Mouse (Mus musculus) induced T-regulatory cell, adult 2 months (primary cell): Measurements from ENCODE around the gene Lcn5.
A peak's percentile ranks its signal among the peaks of the same experiment; 100 is the strongest.

Experiments
- DNase-seq: peaks from one replicate; pipeline ENCODE4 v3.0.0-alpha.2; 2012; ENCODE audit warnings: low read depth

Gene Lcn5

DNA sequence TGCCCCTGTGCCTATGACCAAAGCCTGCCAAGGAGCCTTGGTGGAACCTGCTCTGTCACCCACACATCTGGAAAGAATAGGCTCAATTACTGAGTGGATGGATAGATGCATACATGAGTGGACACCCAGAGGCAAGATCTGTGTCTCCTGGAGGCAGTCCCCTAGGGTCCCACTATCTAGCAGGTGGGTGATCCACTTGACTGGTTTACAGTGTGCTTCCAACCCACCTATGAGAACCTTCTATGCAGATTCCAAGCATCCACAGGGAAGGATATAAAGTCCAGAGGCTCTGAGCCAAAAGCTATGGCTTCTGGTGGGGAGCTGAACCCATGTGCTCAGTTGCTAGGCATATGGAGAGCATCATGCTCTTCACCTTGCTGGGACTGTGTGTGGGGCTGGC is at the start of gene Lcn5:
Gene Lcn5, plus strand, starts transcription at position 301 of the 400 bp plus-strand sequence.
- DNase-seq = no peak

DNA sequence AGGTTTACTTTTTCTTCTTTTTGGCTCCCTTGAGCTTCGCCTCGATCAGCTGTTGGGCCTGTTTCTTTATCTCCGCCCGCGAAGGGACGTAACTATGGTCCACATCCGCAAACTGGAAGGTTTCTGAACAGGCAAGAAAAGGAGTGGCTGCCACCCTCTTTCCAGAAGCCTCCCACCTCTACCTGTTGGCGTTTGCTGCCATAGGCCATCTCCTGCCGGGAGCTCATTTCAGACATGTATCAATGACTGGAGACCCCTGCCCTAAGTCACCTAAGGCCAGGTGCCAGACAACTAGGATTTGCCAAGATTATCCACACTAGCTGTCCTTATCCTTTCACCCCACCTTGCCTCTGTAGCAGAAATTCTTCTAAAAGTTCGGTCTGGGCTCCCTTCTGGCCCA is 49.1 kb upstream of the Lcn5 start:
- DNase-seq = no peak

DNA sequence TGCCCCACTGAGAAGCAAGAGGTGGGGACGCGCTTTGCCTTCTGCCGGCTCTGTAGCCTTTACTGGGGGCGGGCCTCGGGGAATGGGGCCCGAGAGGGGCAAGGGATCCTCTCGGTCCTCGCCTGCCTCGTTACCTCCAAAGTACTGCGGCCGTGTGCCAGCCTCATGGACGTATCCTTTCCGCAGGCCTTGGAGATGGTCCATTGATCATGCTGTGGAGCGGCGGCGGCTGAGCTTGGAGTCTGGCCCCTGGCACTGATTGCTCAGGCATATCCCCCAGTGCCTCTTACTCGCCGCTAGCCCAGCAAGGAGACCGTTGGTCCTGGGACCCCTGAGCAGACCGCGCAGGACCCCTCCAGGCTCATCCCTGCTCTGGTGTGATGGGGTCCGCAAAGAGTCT is 41.4 kb upstream of the Lcn5 start:
- DNase-seq = no peak

DNA sequence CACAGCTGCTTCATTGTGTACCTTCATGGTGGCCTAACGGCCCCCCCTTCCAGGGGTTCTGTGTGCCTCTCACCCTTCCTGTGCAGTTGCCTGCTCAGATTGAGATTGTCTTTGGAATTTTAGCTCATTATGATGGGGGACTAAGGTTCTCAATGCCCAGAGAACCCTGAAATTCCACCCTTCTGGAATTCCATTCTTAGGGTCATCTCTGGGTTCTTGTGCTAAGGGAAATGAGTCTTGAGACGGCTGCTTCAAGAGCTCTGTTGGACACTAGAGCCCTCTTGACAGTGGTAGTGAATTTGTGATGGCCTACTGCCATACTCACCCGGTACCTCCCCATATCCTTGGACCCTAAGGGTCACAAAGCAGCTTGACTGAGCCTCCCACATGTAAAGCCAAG is 40.2 kb upstream of the Lcn5 start, which contains the start of gene Ccdc183:
Gene Ccdc183, minus strand, starts transcription at position 101 of the 400 bp plus-strand sequence.
- DNase-seq = no peak

DNA sequence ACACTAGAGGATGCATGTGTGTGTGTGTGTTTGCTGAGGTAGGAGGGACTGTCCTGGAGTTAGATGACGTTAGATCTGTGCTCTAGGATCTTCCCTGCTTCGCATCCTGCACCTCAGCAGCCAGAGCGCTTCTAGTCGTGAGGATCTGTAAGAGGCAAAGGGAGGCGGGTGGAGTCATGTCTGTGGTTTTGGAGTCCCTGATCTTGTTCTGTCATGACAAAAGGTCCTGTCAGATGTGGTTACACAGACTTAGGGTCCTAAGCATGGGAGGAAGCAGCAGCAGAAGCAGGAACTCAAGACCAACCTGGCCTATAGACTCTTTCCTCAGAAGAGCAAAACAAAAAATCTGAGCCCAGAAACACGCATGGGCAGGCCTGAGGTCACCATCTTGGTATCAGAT is 37.4 kb upstream of the Lcn5 start:
- peak; percentile 39 for DNase-seq

DNA sequence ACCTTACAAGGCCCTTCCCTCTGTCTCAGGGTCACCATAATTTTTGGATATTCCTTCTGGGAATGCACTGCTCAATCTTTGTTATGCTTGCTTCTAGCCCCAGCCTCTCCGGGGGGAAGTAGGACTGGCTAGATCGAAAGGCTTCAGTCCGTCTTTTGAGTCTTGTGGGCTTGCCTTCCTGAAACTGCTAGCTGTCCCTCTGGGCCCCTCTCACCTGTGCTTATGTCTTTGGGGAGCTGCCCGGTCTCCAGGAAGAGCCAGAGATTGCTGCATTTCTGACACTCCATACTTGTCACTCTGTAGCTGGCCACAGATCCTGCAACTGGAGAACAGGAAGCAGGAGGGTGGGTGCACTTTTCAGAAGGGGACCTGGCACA is 36.9 kb upstream of the Lcn5 start:
- DNase-seq = no peak

DNA sequence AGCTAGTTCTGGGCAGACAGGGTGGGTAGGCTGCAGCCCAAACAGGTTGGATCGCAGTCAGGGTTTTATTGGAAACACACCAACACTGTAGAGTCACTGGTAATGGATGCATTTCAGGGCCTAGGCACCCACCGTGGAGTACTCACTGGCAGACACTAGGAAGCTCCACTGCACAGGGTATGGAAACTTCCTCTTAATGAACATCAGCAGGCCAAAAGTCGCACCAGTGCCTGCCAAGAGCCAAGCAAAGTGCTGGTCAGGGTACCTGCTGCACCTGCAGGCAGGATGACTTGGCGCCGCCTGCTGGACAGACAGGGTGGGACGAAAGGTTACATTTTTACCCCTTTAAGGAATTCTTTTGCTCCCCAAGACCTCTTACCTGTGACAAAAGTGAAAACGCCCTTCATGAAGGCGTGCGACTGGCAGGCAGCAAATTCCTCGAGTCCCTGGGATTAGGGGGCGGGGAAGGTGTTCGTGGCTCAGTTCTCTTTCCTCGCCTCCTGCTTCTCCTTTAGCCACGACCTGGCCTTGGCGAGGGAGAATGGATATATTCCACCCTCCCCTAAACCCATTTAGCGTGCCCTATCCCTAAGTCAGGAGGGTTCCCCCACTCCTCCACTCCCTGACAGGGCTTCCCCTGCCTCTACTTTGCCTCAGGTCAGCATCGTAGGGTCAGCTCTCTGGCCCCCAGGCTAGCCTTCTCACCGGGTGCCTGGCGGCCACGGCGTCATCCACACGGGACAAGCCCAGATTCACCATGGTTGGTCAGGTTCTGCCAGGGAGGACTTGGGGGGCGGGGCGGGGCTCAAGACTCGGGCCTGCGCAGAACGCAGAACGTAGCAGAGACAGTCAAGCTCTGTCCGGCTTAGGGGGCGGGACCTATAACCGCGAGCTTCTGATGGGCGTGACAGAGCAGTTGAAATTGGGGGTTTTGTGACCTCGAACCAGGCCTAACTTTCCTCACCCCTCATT is 36.2 kb upstream of the Lcn5 start, which contains the start of gene Tmem141:
Gene Tmem141, minus strand, starts transcription at position 777 of the 972 bp plus-strand sequence.
- peak; percentile 69 for DNase-seq

DNA sequence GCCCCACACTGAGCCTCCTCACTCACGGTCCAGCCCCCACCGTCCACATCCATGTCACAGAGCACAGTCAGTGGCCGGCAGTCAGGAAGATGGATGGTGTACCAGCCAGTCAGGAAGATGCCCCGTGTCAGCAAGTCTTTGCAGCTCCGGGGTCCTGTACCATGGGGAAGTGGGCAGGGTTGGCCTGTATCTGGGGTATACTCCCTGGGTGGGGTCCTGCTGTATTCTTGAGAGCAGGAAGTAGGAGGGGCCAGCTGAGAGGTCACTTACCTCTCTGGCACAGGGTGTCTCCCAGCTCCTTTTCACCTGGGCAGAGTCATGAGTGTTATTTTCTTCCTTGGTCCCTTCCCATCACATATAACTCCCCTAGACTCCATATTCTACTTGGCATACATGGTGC is 31.8 kb upstream of the Lcn5 start:
- DNase-seq = no peak

DNA sequence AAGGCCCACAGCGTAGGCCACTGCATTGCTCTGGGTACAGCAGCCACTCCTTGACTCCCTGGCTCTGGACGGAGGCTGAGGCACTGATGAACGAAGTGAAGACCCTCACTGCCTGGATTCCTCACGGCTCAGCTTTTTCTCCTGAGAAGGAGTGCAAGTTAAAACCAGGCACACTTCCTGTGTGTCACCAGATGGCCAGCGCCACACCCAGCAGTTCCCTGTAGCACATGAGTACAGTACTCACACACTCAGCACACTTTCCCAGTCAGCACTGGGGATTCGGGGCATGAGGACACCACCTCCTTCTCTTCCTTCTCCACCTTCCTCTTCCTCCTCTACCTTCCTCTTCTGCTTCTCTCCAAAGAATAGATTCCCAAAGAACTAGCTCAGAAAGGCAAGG is 29.9 kb upstream of the Lcn5 start, which contains the start of gene Fcna:
Gene Fcna, minus strand, starts transcription at position 220 of the 400 bp plus-strand sequence.
- no peak for DNase-seq

DNA sequence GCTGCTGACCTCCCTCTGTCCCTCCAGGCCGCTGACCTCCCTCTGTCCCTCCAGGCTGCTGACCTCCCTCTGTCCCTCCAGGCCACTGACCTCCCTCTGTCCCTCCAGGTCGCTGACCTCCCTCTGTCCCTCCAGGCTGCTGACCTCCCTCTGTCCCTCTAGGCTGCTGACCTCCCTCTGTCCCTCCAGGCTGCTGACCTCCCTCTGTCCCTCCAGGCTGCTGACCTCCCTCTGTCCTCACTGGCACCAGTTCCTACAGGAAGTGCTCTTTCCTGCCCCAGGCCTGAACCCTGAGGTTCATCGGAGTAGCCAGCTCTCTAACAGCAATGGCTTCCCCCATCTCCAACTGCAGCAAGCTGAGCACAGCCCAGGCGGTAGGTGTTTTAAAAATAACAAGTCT is 29.0 kb upstream of the Lcn5 start:
- no peak for DNase-seq

DNA sequence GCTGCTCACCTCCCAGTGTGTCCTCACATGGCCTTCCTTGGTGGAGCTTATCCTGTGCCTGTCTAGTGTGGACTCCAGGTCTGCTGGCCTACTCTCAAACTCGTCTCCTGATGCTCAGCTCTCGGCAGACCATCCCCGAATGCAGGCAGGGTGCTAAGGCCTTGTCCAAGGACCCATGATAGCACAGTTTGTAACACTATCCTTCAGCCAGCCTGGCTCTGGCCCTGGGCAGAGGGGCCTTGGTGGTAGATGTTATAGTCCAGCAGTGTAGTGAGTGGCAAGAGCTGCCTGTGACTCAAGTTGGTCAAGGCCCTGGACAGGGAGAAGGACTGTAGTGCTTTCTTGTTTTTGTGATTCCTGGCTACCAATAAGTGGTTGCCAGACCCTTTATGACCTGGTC is 24.1 kb upstream of the Lcn5 start:
- DNase-seq = no peak

DNA sequence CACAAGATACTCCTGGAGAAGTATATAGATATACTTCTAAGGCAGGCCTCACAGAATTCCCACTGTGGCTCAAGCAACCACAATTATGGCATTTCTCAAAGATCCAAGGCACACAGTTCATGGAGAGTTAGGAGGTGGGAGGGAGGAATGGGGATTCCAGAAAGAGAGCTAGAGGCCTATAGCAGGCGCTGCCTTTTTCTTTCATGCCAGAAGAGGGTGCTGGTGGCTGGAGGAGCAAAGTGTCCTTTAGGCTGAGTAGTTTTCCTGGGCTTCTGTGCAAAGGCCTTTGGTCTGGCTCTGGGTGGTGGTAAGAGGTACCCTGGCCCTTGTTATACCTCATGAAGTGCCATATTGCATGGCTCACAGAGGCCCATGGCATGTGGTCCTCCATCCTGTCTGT is 23.7 kb upstream of the Lcn5 start:
- no peak for DNase-seq

DNA sequence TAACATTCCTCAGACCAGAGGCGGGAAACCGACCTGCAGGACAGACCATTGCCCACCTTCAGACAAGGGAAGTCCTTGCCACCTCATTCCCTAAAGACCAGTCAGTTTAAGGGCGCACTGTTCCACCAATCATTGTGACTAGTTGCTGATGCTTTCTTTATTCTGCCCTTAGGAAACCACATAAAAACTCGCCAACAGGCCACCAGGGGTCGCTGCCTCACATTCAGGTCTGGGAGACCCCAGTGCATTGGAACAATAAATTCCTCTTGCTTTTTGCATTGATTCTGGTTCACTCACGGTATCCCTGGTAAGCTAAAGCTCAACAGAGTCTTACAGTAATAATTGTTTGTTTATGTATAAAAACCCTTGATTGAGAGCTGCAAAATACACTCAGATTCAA is 17.9 kb upstream of the Lcn5 start:
- DNase-seq = peak; percentile 62

DNA sequence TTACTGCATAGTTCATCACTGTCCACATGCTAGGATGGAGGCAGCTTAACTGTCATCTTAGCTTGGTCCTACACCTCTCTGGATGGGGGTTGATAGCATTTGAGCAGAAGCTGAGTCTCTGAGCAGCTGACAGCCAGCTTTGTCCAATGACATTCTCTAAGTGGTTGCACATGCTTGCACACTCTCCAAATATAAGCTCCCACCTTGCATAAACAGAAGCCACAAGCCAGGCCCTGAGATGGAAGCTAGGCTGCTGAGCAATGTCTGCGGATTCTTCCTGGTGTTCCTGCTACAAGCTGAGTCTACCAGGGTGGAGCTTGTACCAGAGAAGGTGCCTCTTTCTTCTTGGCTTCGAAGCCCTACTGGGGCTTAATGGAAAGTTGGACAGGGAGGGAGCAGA is 4.8 kb upstream of the Lcn5 start, which contains the start of gene Lcn8:
Gene Lcn8, plus strand, starts transcription at position 219 of the 400 bp plus-strand sequence.
- no peak for DNase-seq

DNA sequence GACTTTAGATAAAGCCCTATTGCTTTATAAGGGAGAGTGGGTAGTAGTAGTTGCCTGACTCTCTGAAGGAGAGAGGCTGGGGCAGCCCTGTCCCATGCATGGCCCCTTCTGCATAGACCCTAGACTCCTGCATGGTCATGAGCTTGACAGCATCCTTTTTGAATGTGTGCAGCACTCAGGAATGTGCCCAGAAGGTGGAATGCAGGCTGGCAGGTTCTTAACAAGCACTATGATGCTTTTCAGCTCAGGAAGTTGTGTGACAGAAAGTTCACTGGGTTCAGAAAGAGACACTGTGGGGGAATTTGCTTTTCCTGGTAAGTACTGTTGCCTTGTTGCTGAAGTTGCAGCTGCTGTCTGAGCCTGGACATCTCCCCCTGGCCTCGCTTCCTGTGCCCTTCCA is 3.2 kb upstream of the Lcn5 start:
- no peak for DNase-seq

DNA sequence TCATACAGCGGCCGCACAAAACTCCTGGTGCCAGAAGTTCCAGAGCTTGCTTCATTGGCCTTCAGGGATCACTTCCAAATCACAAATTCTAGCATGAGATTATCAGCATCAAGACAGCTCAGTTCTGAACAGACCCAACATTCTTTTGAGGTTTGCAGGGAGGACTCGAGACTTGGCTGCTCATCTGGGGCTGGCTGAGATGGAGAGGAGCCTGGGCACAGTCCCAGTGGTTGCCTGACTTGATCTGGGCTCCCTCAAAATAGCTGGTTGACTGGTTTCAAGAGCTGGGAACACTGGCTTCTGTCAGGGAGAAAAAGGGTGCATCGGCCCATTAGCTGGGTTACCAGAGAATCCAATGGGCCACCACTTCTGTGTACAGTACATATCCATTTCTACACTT is 1.1 kb upstream of the Lcn5 start:
- DNase-seq = no peak

DNA sequence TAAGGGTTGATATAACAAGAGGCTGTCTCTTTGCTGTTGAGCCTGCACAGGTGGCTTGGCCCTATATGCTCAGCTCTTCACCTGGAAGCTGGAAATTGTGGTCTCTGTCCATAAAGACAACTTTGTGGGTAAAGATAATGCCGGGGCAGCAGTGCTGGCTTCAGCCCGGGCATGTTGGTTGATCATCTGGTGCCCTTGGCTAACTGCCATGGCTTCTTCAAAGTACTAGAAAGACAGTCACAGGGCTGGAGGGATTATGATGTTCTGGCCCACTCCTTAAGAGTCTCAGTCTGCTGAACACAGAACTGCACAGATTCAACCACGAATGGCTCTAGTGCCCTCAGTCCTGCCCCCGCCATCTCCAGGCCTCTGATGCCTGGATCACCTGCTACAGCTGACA is 506 bp upstream of the Lcn5 start:
- DNase-seq = no peak

DNA sequence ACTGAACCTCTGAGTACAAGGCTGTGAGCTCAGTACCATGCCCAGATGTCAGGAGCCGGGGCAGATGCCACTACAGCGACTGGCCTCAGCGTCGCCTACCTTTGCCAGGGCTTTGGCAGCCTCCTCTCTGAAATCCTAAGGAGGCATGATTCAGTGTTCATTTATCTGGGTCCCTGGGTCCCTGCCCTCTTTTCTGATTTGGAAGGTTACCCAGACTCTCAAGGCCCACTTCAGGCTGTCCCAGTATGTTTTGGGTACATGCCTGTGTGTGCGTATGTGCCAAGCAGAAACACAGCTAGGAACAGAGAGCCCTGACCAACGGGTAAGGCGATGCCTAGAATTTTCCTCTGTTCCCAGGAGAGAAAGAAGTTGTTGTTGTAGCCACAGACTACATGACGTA is 2.5 kb downstream of the Lcn5 start:
- DNase-seq = no peak

DNA sequence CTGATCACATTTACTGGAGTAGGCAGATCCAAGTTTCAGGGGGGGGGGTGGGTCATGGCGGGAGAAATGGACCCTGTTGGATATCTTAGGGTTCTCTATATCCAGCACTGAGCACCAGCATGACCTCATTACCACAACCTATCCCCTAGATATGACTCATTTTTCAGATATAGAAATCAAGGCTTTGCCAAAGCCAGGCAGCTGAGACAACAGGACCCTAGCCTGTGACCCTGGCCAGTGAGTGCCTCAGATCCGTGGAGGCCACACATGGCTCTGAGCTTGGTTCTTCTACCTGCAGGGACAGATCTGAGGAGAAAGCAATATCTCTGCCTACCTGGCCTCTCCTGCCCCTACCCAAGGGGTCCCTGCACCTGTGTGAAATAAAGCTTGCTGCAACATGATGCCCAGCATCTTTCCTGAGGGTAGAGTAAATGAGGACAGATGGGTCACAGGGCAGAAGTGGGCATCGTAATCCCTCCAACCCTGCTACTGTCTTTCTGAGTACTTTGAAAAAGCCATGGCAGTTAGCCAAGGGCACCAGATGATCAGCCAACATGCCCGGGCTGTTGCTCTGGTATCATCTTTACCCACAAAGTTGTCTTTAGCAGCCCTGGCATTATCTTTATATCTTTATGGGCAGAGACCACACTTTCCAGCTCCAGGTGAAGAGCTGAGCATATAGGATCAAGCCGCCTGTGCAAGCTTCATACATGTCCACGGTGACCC is 3.7 kb downstream of the Lcn5 start:
- DNase-seq = no peak

DNA sequence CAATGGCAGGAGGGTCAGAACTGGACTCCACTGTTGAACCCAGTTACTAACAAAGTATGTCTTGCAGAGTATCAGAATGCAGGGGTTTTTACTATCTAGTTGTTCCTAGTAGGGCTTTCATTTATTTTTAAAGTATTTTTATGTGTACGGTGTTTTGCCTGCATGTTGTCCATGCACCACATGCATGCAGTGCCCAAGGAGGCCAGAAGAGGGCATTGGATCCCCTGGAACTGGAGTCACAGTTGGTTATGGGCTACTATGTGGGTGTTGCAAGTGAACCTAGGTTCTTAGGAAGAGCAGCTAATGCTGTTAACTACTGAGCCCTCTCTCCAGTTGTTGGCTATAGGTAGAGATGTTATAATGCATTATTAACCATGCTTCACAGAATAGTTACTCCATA is 5.8 kb downstream of the Lcn5 start:
- DNase-seq = peak; percentile 68

DNA sequence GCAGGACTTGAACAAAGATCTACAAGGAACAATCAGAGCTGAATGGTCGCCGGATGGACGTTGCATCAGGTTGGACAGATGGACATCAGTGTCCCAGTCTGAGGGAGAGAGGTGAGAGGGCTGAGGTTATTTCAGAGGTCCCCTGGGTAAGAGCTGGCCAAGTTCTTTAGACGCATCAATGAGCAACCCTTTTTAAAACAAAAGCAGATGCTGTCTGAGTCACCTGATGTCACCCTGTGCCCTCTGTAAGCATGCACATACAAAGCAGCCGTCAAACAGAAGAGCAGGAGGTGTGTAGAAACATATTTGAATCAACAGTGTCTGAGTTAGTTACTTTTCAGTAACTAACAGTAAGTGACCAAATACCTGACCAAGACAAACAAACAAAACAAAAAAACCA is 6.4 kb downstream of the Lcn5 start:
- no peak for DNase-seq

DNA sequence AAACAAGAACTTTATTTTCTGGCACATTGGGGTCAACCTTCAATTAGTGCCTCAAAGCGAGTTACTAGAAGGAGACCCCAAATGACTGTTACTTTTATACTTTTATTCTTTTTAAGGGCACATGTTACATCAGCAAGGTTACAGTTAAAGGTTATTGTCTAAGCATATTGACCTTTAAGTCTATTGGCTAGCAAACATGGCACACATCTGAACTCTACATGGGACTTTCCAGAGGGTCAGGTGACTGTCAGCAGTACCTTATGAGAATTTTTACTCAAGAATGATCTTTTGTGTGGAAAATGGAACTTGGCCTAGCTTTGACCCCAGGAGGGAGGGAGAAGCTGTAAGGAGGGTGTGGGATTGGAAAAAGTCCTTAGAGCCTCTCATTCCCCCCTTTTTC is 8.8 kb downstream of the Lcn5 start:
- DNase-seq = peak; percentile 53

DNA sequence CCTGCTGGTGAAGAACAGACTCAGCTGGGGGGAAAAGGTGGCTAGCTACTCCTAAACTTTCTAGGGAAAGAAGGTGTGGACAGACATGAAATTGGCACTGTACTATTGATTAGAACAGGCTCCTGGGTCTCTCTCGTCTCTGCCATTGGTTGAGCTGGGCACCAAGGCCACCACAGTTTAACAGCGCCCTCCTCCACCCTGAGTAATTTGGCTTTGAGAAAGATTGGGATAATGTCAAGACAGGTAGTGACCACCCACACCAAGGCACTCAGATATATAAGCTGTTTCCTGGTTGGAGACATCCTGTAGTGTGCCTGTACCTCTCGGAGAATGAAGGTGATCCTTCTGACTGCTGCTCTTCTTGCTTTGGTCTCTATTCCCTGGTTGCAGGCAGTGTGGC is 18.7 kb downstream of the Lcn5 start, which contains the start of gene Lcn6:
Gene Lcn6, plus strand, starts transcription at position 301 of the 400 bp plus-strand sequence.
- no peak for DNase-seq
